Mouse (Mus musculus) heart, embryonic 14.5 days (tissue): ENCODE data around the gene Tmem235. TPM values are rescaled to one million over a fixed set of nuclear protein-coding genes. Genes with fewer than 3 reads are reported as not detected.

ENCODE experiments used
- ATAC-seq: fragments of 200-750 bp; cut with Nextera tagmentation; 2 replicates; pipeline ENCODE4 v1.8.0; 2017; ENCODE audit warnings: low read depth, moderate TSS enrichment; ENCODE audit not compliant: insufficient number of reproducible peaks, insufficient read depth, low FRiP score
- H3K27ac ChIP-seq, 2 experiments: fragments of 200-500 bp in 1 of 2; fragments of 300-500 bp in 1 of 2; sonication (generic) in 1 of 2; replicated peaks in 1 of 2; 2 replicates each; pipeline ENCODE4 v1.5.1; 2012 to 2014; ENCODE audit warnings: low read depth in 2 of 2, low read length in 2 of 2, control low read depth in 1 of 2, mild to moderate bottlenecking in 1 of 2, mixed read lengths in 1 of 2; ENCODE audit not compliant: control insufficient read depth in 1 of 2, insufficient read depth in 1 of 2
- H3K27me3 ChIP-seq: fragments of 300-500 bp; sonication (generic); 2 replicates; pipeline ENCODE4 v1.6.1; 2014; ENCODE audit warnings: mild to moderate bottlenecking, low read length, control low read depth; ENCODE audit not compliant: control insufficient read depth, insufficient read depth
- H3K36me3 ChIP-seq: fragments of 300-500 bp; sonication (generic); 2 replicates; pipeline ENCODE4 v1.6.1; 2014; ENCODE audit warnings: mild to moderate bottlenecking, control low read depth, low read length, mixed read lengths; ENCODE audit not compliant: control insufficient read depth, insufficient read depth
- H3K4me1 ChIP-seq, 2 experiments: fragments of 200-500 bp in 1 of 2; fragments of 300-500 bp in 1 of 2; sonication (generic) in 1 of 2; 2 replicates each; pipeline ENCODE4 v1.6.1; 2012 to 2014; ENCODE audit warnings: low read length in 2 of 2, control low read depth in 1 of 2, mixed read lengths in 1 of 2; ENCODE audit not compliant: control insufficient read depth in 2 of 2, insufficient read depth in 2 of 2
- H3K4me2 ChIP-seq: fragments of 300-500 bp; sonication (generic); 2 replicates; pipeline ENCODE4 v1.6.1; 2014; ENCODE audit warnings: mild to moderate bottlenecking, low read length
- H3K4me3 ChIP-seq, 2 experiments: fragments of 200-500 bp in 1 of 2; fragments of 300-500 bp in 1 of 2; sonication (generic) in 1 of 2; 2 replicates each; pipeline ENCODE4 v1.5.1; 2012 to 2014; ENCODE audit warnings: low read length in 2 of 2, mild to moderate bottlenecking in 2 of 2, control low read depth in 1 of 2, low read depth in 1 of 2, moderate library complexity in 1 of 2; ENCODE audit not compliant: control insufficient read depth in 1 of 2, insufficient read depth in 1 of 2
- H3K9ac ChIP-seq: fragments of 300-500 bp; sonication (generic); 2 replicates; pipeline ENCODE4 v1.6.1; 2014; ENCODE audit warnings: mild to moderate bottlenecking, low read length
- H3K9me3 ChIP-seq: fragments of 300-500 bp; sonication (generic); 2 replicates; pipeline ENCODE4 v1.6.1; 2016; ENCODE audit warnings: low read length, control low read depth; ENCODE audit not compliant: control insufficient read depth
- WGBS: fragments of 180-500 bp; shearing (Covaris S2); extraction: QIAGEN DNeasy Blood & Tissue Kit; methylation state at CpG from one replicate; pipeline ENCODE4 v1.1.7; 2014; 5-methylcytosine and 5-hydroxymethylcytosine counted together
- polyA plus RNA-seq: library from polyadenylated mRNA; unstranded; fragments of >200 nt; fragmentation: Nextera tagmentation; extraction: Ambion mirVana; gene quantifications from 2 replicates; pipeline ENCODE4 v1.2.1, GENCODE M21; 2014

Tmem235 gene
- polyA plus RNA-seq, 1 experiment from 2014 or later = not detected

DNA sequence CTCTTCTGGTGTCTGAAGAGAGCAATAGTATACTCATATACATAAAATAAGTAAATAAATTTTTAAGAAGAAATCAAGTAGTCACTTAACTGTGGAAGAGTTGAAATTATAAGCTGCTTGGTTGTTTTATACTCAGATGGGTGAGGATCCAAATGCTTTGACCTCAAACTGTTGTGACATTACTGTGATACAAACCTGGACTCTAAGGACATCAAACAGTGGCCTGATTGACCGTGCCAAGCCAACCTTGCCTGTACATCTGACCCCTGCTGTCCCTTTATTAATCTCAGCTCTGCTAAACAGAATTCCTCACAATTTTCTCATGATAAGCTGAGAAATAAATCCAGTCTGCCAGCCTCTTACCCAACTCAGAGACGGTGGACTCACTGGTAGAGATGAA lies 14.9 kb upstream of the Tmem235 start:
- H3K36me3 ChIP-seq = no peaks in the 10 kb centered on the region
- H3K9me3 ChIP-seq = no peaks in the 10 kb centered on the region
- no peaks in the 10 kb centered on the region for H3K27me3 ChIP-seq
- H3K4me2 ChIP-seq = no peak overlapping the region
- H3K9ac ChIP-seq = no peak overlapping the region
- 72% methylated on average over 2 of the region's 2 CpGs for WGBS
- H3K4me1 ChIP-seq = peaks cover 11 to 29% of the 10 kb centered on the region in 2 experiments; a peak in 3 of 4 replicates
- no peak overlapping the region for H3K27ac ChIP-seq
- ATAC-seq = no peak
- no peak overlapping the region for H3K4me3 ChIP-seq

DNA sequence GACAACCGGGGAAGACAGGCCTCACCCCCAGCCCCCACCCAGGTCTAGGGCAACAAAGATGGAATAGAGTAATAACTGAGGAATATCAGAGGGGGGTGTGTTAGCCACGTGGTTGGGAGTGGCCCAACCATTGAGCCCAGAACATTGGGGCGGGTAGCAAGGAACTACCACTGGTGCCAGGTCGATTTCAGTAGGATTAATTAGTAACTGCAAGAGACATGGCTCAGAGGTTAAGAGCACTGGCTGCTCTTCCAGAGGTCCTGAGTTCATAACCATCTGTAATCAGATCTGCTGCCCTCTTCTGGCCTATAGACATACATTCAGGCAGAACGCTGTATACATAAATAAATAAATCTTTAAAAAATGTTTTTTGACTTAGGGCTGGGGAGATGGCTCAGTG lies 13.9 kb upstream of the Tmem235 start:
- Histone ChIP-seq H3K27ac (no peak overlapping the region), H3K9me3 (no peaks in the 10 kb centered on the region), H3K27me3 (no peaks in the 10 kb centered on the region), H3K4me3 (no peak overlapping the region), H3K4me1 (peaks cover 11 to 28% of the 10 kb centered on the region in 2 experiments; a peak in 3 of 4 replicates), H3K4me2 (no peak overlapping the region), H3K36me3 (peaks cover 6% of the 10 kb centered on the region; the same call in 1 of the 2 replicates), H3K9ac (no peak overlapping the region)
- WGBS = 58% methylated on average over 5 of the region's 5 CpGs
- ATAC-seq = no peak

DNA sequence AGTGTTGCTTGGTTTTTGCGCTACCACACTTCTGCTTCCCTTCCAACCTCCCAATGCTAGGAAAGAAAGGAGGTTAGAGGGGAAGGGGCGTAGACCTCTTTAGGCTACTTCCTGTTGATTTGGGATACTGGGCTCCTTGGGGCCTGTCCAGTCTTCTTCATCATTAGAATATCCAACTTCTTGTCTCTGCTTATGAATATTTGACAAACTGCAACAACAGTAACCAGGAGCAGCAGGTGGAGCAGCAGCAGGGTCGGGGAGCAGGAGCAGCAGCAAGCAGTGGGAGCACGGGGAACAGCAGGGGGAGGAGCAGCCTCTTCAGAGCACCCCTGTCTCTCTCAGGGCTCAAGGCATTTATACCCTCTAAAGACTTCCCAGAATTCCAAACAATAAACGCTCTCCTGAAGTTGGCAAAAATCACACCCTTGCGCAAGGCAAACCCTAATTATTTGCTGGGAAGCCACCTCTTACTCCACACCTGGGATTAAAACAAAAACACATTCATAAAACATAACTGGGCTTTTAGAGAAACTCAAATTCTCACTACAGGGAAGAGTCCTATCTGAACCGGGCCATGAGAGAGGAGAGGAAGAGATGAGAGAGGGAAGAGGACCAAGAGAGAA lies 12.8 kb upstream of the Tmem235 start:
- H3K4me1 ChIP-seq = peaks cover 11 to 28% of the 10 kb centered on the region in 2 experiments; a peak in 3 of 4 replicates

DNA sequence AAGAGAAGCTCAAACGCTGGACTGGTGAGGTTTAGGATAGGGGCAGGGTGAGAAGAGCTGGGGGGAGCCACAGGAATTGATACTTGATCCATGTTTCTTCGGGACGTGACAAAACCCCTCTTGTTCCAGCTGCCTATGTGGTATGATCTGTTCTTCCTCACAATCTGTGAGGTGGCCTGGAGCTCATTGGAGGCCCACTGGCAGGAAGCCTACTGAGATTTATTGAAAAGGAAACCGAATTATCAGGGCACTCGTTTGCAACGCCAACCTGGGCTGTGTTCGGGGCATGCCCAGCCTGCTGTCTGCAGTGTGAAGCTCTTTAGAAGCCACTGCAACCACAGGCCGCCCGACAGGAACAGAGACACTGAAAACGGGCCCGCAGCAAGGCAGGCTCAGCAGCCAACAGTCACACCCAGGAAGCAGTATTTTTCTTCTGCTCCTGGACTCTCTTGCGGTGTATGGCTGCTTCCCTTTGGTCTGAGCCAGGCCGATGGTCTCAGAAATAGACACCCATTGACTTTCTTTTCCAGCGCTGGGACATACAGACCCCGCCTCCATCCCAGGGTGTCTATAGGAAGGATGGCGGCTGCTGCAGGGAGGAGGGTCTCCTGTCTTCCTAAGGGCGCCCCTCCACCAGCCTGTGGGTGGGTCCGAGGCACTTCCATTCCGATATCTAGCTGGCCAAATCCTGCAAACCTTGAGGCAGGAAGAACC lies 12.1 kb upstream of the Tmem235 start:
- 7% methylated on average over 19 of the region's 19 CpGs for WGBS
- H3K4me2 ChIP-seq = peak overlapping the region; percentile 92
- no peaks in the 10 kb centered on the region for H3K9me3 ChIP-seq
- peak; percentile 64 for ATAC-seq
- H3K36me3 ChIP-seq = peaks cover 24% of the 10 kb centered on the region
- H3K27me3 ChIP-seq = no peaks in the 10 kb centered on the region
- H3K27ac ChIP-seq = peak overlapping the region; percentile 97 to 100
- peak overlapping the region; percentile 95 for H3K9ac ChIP-seq
- peaks cover 11 to 28% of the 10 kb centered on the region in 2 experiments; a peak in 3 of 4 replicates for H3K4me1 ChIP-seq
- H3K4me3 ChIP-seq = peak overlapping the region; percentile 83 to 95

More for the DNA sequence above, 12.8 kb upstream of the Tmem235 start:
- no peaks in the 10 kb centered on the region for H3K27me3 ChIP-seq
- H3K36me3 ChIP-seq = peaks cover 16% of the 10 kb centered on the region
- peak overlapping the region; percentile 95 for H3K9ac ChIP-seq
- peak overlapping the region in 1 of 2 experiments; percentile 83; a peak in 2 of 4 replicates for H3K4me3 ChIP-seq
- no peaks in the 10 kb centered on the region for H3K9me3 ChIP-seq
- ATAC-seq = no peak
- 78% methylated on average over 7 of the region's 7 CpGs for WGBS
- peak overlapping the region; percentile 92 for H3K4me2 ChIP-seq
- H3K27ac ChIP-seq = peak overlapping the region; percentile 97 to 100

DNA sequence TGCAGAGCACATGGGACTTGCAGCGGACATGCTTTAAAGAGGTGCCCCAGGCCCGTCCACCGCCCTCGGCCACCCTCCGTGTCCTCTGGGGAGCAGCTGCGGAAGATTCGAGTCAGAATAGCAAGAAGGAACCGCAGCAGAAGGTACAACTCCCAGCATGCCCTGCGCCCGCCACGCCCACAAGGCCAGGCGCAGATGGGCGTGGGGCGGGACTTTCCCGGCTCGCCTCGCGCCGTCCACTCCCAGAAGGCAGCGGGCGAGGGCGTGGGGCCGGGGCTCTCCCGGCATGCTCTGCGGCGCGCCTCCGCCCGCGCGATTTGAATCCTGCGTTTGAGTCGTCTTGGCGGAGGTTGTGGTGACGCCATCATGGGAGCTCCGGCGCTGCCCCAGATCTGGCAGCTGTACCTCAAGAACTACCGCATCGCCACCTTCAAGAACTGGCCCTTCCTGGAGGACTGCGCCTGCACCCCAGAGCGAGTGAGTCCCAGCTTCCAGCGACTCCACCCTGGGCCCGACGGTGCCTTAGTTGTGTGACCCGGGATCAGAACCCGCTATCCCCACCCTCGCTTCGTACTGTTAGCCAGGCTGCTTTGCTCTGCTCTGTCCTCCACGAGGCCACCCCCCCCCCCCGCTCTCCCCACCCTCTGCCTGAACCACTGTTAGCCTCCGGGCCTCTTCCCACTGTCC lies 11.4 kb upstream of the Tmem235 start, which contains the start of gene Birc5:
TSS of gene Birc5 (plus strand) at position 267 of the 687 bp plus-strand sequence.
- no peaks in the 10 kb centered on the region for H3K27me3 ChIP-seq
- H3K4me1 ChIP-seq = peaks cover 11 to 28% of the 10 kb centered on the region in 2 experiments; a peak in 3 of 4 replicates
- H3K9ac ChIP-seq = peak within 1 kb of the TSS; percentile 95
- under 1% methylated on average over 49 of the region's 51 CpGs for WGBS
- peak; percentile 92 for ATAC-seq
- peak within 1 kb of the TSS; percentile 83 to 95 for H3K4me3 ChIP-seq
- no peaks in the 10 kb centered on the region for H3K9me3 ChIP-seq
- peak within 1 kb of the TSS; percentile 97 to 100 for H3K27ac ChIP-seq
- peaks cover 31% of the 10 kb centered on the region for H3K36me3 ChIP-seq
- H3K4me2 ChIP-seq = peak within 1 kb of the TSS; percentile 92

DNA sequence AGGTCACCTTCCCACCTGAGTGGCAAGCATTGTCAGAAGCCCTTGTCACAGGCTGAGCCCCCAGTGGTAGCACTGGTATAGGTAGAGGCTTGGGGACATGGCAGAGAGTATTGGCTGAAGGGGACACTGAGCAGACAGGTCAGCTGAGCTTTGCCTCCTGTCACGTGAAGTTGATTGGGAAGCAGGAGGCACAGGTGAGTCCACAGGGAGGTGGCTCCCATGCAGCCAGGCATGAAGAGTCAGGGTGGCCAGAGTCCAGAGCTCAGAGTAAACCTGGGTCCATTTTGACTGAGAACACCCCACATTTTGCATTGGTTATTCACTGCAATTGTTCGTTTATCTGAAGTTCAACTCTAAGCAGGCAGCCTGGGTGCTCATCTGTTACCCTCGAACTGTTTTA lies 7.7 kb upstream of the Tmem235 start:
- no peak for ATAC-seq
- no peak overlapping the region for H3K27ac ChIP-seq
- peaks cover 66% of the 10 kb centered on the region for H3K36me3 ChIP-seq
- 83% methylated on average over 3 of the region's 3 CpGs for WGBS
- H3K4me3 ChIP-seq = no peak overlapping the region
- no peaks in the 10 kb centered on the region for H3K27me3 ChIP-seq
- H3K4me1 ChIP-seq = peaks cover 11 to 23% of the 10 kb centered on the region in 2 experiments; a peak in 3 of 4 replicates
- H3K9ac ChIP-seq = no peak overlapping the region
- no peak overlapping the region for H3K4me2 ChIP-seq
- no peaks in the 10 kb centered on the region for H3K9me3 ChIP-seq

DNA sequence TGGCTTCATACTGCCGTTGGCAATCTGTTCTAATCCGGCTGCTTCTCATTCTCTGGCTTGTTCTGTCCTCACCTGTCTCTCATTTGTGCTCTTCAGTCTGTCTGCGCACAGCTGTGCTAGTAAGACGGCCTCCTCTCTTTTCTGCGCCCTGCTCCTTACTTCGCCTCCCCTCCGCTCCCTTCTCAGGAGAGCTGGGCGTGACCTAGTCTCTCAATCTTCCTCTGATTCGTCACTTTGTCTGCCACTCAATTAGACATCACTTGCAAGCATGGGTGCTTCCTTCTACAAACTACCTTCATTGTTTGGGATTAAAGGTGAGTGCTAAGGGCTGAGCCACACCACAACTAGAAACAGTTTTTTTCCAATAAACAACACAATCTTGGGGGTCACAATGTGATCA lies 6.3 kb upstream of the Tmem235 start:
- ATAC-seq = no peak
- H3K9ac ChIP-seq = no peak overlapping the region
- no peak overlapping the region for H3K27ac ChIP-seq
- no peak overlapping the region for H3K4me2 ChIP-seq
- H3K4me1 ChIP-seq = peaks cover 6 to 16% of the 10 kb centered on the region in 2 experiments; a peak in 3 of 4 replicates
- peaks cover 6% of the 10 kb centered on the region; the same call in 1 of the 2 replicates for H3K27me3 ChIP-seq
- no peaks in the 10 kb centered on the region for H3K9me3 ChIP-seq
- peaks cover 69% of the 10 kb centered on the region for H3K36me3 ChIP-seq
- H3K4me3 ChIP-seq = no peak overlapping the region
- 91% methylated on average over 9 of the region's 9 CpGs for WGBS
